Mouse (Mus musculus) kidney, postnatal 36 days (tissue): ENCODE results near the gene Sytl3.
"Not testable (repeated sequence)": the region's sequence is repeated elsewhere in the genome, so short reads cannot be mapped to it uniquely, and the experiment has no call there.

Experiments
- DNase-seq, 2 experiments: peaks; one replicate each; pipeline ENCODE4 v3.0.0; 2021 to 2022; ENCODE audit warnings: mixed read lengths in 2 of 2

The Sytl3 gene

DNA sequence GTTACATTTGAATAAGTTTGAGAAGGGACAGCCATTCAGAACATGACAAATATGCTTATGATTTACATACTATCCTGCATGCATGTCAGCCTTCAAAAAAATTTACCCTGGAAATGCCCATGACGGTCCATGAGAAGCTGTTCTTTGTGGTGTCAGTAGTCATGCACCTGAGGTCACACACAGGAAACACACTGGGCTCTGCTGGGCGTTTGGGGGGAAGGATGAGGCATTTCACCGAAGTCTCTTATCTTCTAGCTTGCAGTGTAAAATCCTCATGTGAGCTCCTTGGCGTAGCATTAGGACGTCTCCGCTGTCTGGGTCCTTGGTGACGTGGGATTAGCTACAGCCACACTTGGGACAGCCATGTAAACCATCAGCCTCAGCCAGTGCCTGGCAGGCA lies at the start of gene Sytl3:
Gene Sytl3 (plus strand): TSS at position 293 of the 400 bp plus-strand sequence.
- DNase-seq, result not testable (repeated sequence)

DNA sequence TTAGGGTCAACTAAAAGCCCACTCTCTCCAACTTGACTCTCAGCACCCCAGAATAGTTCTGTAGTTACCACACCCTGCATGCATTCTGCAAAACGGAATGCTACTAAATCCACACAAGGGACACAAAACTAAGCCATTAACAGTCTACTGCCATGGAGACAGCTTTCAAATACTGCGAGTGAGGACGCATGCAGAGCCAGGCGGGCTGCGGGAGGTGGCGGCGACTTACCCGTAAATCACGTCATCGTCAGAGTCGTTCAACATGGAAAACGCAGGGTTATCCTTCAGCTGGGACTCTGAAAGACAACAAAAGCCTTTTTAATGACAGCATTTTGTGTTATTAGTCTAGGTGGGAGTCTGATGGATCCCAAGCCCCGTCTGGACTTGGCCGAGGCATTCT lies 45.4 kb upstream of the Sytl3 start:
- DNase-seq, result not testable (repeated sequence)

GRCm38 (mm10) chr17:6614316-6614715 lies 44.6 kb upstream of the Sytl3 start:
- DNase-seq, result not testable (repeated sequence)

DNA sequence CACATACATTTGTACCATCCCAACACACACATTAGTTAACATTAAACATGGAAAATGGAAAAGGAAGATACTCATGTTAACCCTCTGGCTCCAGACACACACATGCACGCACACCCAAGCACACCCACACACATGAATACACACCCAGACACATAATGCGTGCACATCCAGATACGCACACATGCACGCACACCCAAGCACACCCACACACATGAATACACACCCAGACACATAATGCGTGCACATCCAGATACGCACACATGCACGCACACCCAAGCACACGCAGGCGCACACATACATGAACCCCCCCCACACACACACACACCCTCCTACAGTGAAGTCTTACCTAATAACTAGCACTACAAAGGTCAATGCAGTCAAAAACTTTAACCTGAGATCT lies 42.2 kb upstream of the Sytl3 start:
- DNase-seq, result not testable (repeated sequence)

- DNase-seq, result not testable (repeated sequence)
Observed at GRCm38 (mm10) chr17:6617689-6618400, 41.0 kb upstream of the Sytl3 start.

- DNase-seq, result not testable (repeated sequence)
Observed at GRCm38 (mm10) chr17:6619271-6619670, 39.6 kb upstream of the Sytl3 start.

GRCm38 (mm10) chr17:6620035-6620434 lies 38.9 kb upstream of the Sytl3 start:
- not testable (repeated sequence) for DNase-seq

GRCm38 (mm10) chr17:6620730-6621451 lies 38.0 kb upstream of the Sytl3 start:
- DNase-seq, result not testable (repeated sequence)

DNA sequence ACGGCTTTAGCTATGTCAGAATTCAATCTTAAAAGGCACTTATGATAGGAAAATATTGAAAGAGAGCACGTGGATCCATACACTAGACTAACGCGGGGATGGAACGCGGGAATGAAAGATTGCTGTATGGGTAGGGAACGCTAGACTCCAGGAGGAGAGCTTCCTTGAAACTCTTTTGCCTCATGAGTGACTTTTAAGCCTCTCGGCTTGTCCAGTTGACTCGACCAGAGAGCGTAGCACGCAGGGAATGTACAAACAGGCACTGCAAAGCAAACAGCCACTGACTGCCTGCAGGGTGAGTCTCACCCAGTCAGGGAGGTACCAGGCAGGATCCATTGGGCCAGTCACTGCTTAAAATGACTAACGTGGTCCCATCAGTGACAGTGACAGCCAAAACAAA lies 36.9 kb upstream of the Sytl3 start:
- DNase-seq, result not testable (repeated sequence)

DNA sequence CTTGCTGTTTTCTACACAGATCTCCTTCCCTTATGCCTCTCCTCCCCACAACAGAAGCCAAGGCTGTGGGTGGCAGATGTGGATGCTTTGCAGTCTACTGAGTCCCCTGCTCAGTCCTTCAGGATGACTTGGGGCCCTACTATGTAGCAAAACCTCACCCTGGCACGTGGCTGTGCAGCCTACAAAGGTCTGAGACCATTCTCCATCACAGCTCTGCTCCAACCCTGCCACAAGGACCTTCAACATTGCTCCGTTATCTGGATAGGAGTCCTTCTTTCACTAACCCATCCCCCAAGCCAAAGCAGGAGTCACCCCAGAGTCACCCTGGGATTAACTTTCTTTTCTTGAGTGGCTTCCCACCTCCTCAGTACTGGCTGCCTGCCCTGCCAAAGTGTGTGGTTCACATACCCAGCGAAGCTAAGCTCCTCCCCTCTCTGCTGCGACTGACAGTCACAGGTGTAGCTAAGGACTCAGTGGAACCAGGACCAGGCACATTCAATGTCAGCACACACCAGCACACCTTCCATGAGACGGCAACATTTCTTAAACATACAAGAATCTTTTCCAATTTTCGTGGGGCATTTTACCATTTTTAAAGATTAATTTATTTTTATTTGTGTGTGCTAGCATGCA lies 33.9 kb upstream of the Sytl3 start:
- DNase-seq, result not testable (repeated sequence)

- DNase-seq, result not testable (repeated sequence)
Observed at GRCm38 (mm10) chr17:6630398-6630797, 28.5 kb upstream of the Sytl3 start.

- DNase-seq, result not testable (repeated sequence)
Observed at GRCm38 (mm10) chr17:6632850-6633249, 26.0 kb upstream of the Sytl3 start.

GRCm38 (mm10) chr17:6635781-6636180 lies 23.1 kb upstream of the Sytl3 start:
- not testable (repeated sequence) for DNase-seq

- DNase-seq, result no peak
Observed at GRCm38 (mm10) chr17:6636861-6637260, 22.0 kb upstream of the Sytl3 start.

DNA sequence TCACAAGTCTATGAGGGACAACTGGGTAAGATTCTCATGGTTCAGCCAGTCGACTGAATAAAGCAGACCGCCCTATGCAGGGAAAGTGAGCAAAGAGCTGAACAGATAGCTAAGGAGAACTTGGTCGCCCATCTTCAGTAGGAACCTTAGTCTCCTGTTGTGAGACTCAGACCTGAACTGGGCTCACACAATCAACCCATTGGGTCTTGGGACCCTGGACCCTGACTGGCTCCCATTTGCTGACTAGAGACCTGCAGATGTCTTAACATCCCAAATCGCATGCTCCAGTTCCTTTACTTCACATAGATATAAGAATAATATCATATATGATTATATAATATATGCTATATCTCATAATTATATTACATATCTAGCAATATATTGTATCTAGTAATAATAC lies 21.5 kb upstream of the Sytl3 start:
- DNase-seq, result not testable (repeated sequence)

DNA sequence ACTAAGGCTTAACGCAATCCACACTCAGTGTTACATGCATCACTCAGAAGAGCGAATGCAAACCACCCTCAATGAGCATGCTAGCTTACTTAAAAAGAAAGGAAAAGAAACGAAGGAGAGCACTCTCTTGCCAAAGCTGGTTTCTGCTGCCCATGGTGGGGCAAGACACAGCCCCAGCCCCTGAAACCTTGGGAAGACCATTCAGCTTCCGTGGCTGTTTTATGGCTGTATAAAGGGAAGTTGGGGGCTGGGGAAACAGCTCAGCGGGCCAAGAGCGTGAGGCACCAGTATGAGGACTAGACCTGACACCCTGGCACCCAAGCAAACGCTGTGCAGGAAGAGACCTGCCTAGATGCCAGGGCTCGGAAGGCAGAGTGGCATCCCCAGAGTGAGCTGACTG lies 20.4 kb upstream of the Sytl3 start:
- not testable (repeated sequence) for DNase-seq

DNA sequence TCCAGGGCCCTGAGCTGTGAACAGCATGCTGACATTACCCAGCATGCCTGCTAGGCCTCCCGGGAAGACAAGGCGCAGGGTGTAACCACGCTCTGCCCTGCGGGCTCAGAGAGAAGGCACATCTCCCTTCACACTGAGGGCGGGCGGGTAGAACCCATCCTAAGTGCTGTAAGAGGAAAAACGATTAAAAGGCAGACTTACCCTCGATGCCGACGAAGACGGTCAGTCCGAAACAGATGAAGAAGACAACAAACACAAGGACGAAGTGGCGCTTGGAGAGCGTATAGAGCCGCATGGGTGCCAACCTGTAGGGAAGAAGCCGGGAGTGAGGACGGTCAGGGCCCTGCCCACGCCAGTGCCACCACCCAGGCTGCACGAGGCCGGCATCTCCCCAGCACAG lies 19.4 kb upstream of the Sytl3 start:
- not testable (repeated sequence) for DNase-seq

- not testable (repeated sequence) for DNase-seq
Observed at GRCm38 (mm10) chr17:6640044-6640637, 18.8 kb upstream of the Sytl3 start.

DNA sequence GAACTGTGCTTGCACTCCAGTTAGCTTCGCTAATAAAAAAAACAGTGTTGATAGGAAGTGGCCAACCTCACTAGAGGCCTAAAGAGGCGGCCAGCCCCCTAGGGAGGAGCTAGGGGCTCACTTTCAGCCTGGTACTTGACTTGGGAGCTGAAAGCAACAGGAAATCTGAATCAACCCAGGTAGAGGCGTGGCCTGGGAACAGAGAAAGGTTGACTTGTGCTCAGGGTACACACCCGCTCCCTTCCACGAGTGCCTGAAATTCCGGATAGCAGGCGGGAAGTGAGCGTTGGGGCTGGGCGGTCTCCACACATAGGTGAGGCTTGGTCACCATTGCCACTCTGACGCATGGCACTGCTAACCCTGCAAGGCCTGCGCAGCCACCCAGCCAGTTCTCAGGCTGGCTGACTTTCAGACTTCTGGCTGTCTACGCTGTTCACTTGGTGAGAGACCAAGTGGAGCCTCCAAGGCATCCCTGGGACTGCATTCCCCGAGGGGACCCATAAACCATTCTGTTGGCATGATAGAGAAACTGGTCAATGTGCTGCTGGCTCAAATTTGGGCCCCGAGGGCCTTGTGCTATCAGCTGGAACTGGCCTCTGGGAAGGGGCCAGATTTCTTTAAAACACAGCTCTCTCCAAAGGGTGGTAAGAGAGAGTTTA lies 18.0 kb upstream of the Sytl3 start:
- DNase-seq, result not testable (repeated sequence)

- not testable (repeated sequence) for DNase-seq
Observed at GRCm38 (mm10) chr17:6644210-6644609, 14.7 kb upstream of the Sytl3 start.

- not testable (repeated sequence) for DNase-seq
Observed at GRCm38 (mm10) chr17:6644673-6645072, 14.2 kb upstream of the Sytl3 start.

DNA sequence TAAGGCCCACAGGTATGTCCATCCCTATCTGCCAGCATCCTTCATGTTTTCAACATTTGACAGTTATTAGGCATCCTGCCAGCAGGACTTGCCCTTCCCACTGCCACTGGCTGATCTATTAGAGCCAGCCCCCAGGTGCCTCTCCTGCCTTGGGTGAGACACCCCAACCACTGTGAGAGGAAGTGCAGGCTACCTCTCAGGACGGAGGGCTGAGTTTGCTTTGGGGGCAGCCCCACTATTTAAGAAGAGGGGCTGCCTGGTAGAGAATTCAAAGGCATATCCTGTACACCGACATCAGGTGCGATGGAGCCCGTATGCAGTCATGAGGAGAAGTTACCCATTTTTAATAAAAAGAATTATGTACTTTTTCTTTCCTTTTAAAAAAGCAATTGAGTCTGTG lies 13.2 kb upstream of the Sytl3 start:
- not testable (repeated sequence) for DNase-seq

DNA sequence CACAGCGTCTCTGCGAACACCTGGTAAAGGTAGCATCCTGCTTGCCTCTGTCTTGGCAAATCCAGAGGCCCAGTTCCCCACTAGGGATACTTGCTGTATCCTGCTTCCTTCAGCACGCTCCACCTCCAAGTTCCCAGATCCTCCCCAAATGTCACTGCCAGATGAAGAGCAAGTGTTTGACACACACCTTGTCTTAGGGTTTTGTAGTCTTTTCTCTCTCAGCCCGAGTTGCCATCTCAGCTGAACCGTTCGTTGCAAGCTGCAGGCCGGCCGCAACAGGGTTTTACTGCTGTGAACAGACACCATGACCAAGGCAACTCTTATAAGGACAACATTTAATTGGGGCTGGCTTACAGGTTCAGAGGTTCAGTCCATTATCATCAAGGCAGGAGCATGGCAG lies 12.1 kb upstream of the Sytl3 start:
- DNase-seq, result not testable (repeated sequence)
